Mouse (Mus musculus): ENCODE data around the gene N4bp1. TPM values are rescaled to one million over a fixed set of nuclear protein-coding genes. Genes with fewer than 3 reads are reported as not detected.

N4bp1 gene
- total RNA-seq, 2 experiments from 2014 or later, result 15.8 to 21.9 TPM

- no peak for ATAC-seq (replicated peaks; ENCODE audit: poor library complexity)
These were observed 114.9 kb downstream of the N4bp1 start for GRCm38 (mm10) chr8:86769945-86770715.

GRCm38 (mm10) chr8:86768499-86768898 lies 116.6 kb downstream of the N4bp1 start:
- no peak for ATAC-seq (replicated peaks; ENCODE audit: poor library complexity)

GRCm38 (mm10) chr8:86766548-86767211 lies 118.4 kb downstream of the N4bp1 start:
- ATAC-seq (replicated peaks; ENCODE audit: poor library complexity), result peak; percentile 71

- ATAC-seq (replicated peaks; ENCODE audit: poor library complexity), result no peak
These were observed 119.4 kb downstream of the N4bp1 start for GRCm38 (mm10) chr8:86765669-86766068.

GRCm38 (mm10) chr8:86765155-86765554 lies 119.9 kb downstream of the N4bp1 start:
- ATAC-seq (replicated peaks; ENCODE audit: poor library complexity), result peak; percentile 88

- no peak for ATAC-seq (replicated peaks; ENCODE audit: poor library complexity)
These were observed 122.3 kb downstream of the N4bp1 start for GRCm38 (mm10) chr8:86762806-86763205.

GRCm38 (mm10) chr8:86760746-86761145 lies 124.3 kb downstream of the N4bp1 start:
- ATAC-seq (replicated peaks; ENCODE audit: poor library complexity), result no peak

GRCm38 (mm10) chr8:86759090-86759491 lies 126.0 kb downstream of the N4bp1 start:
- peak; percentile 86 for ATAC-seq (replicated peaks; ENCODE audit: poor library complexity)

- peak; percentile 15 for ATAC-seq (replicated peaks; ENCODE audit: poor library complexity)
These were observed 126.4 kb downstream of the N4bp1 start for GRCm38 (mm10) chr8:86758651-86759050.

Other genes starting within 250 kb of the N4bp1 start
- gene Gm10638, start 139.6 kb downstream of the N4bp1 start, total RNA-seq (2015), result 0.17 TPM in 1 of 2 replicates, not detected in the other
- 0.42 TPM in 1 of 2 replicates, not detected in the other for gene Gm10638, start 139.6 kb downstream of the N4bp1 start, total RNA-seq (2017)
- 15.6 and 17.4 TPM in 2 replicates for gene Siah1a, start 139.3 kb downstream of the N4bp1 start, total RNA-seq (2015)
- 17.4 and 19.9 TPM in 2 replicates for gene Siah1a, start 139.3 kb downstream of the N4bp1 start, total RNA-seq (2017)